Mouse (Mus musculus) CH12.LX (cell line): ENCODE data around the gene Kynu.

Experiments used
- CHD1 ChIP-seq: IDR thresholded peaks from 2 replicates; pipeline ENCODE4 v1.6.1; 2012; ENCODE audit warnings: low read depth, low read length, improper control_type of control experiment, inconsistent platforms
- CTCF ChIP-seq, 2 experiments: IDR thresholded peaks in 1 of 2; conservative IDR thresholded peaks in 1 of 2; 2 replicates each; pipeline ENCODE4 v1.5.1; 2011 to 2012; ENCODE audit warnings: low read depth in 2 of 2, low read length in 2 of 2, improper control_type of control experiment in 1 of 2, inconsistent platforms in 1 of 2, mild to moderate bottlenecking in 1 of 2, moderate library complexity in 1 of 2
- EP300 ChIP-seq: IDR thresholded peaks from 2 replicates; pipeline ENCODE4 v1.6.1; 2011; ENCODE audit warnings: low read length, improper control_type of control experiment
- HCFC1 ChIP-seq: IDR thresholded peaks from 2 replicates; pipeline ENCODE4 v1.6.1; 2012; ENCODE audit warnings: low read depth, mild to moderate bottlenecking, inconsistent platforms, low read length, improper control_type of control experiment
- JUN ChIP-seq: IDR thresholded peaks from 2 replicates; pipeline ENCODE4 v1.6.1; 2011; ENCODE audit warnings: low read depth, mild to moderate bottlenecking, low read length, improper control_type of control experiment, moderate library complexity; ENCODE audit not compliant: insufficient read depth
- KAT2A ChIP-seq: IDR thresholded peaks from 2 replicates; pipeline ENCODE4 v1.6.1; 2012; ENCODE audit warnings: low read length, improper control_type of control experiment, inconsistent platforms; ENCODE audit not compliant: insufficient replicate concordance
- NRF1 ChIP-seq: IDR thresholded peaks from 2 replicates; pipeline ENCODE4 v1.6.1; 2014; ENCODE audit warnings: low read depth, mild to moderate bottlenecking, inconsistent platforms, low read length, improper control_type of control experiment, moderate library complexity
- POLR2A ChIP-seq: IDR thresholded peaks from 2 replicates; pipeline ENCODE4 v1.6.1; 2011; ENCODE audit warnings: low read depth, mild to moderate bottlenecking, improper control_type of control experiment, low read length
- RAD21 ChIP-seq: IDR thresholded peaks from 2 replicates; pipeline ENCODE4 v1.6.1; 2011; ENCODE audit warnings: low read depth, mild to moderate bottlenecking, low read length, improper control_type of control experiment, moderate library complexity
- RCOR1 ChIP-seq: conservative IDR thresholded peaks from 2 replicates; pipeline ENCODE4 v1.6.1; 2012; ENCODE audit warnings: low read depth, mild to moderate bottlenecking, inconsistent platforms, low read length, improper control_type of control experiment
- TCF12 ChIP-seq: IDR thresholded peaks from 2 replicates; pipeline ENCODE4 v1.6.1; 2014; ENCODE audit warnings: low read depth, mild to moderate bottlenecking, inconsistent platforms, low read length, improper control_type of control experiment
- UBTF ChIP-seq: IDR thresholded peaks from 2 replicates; pipeline ENCODE4 v1.6.1; 2012; ENCODE audit warnings: low read depth, mild to moderate bottlenecking, inconsistent platforms, low read length, improper control_type of control experiment, moderate library complexity
- ZKSCAN1 ChIP-seq: IDR thresholded peaks from 2 replicates; pipeline ENCODE4 v1.6.1; 2012; ENCODE audit warnings: low read depth, inconsistent platforms, low read length, improper control_type of control experiment, borderline replicate concordance

GRCm38 (mm10) chr2:43727693-43728092 is 172.6 kb downstream of the Kynu start:
- no peak for TF ChIP-seq POLR2A
- TF ChIP-seq ZKSCAN1 = no peak
- TF ChIP-seq JUN = no peak
- TF ChIP-seq CTCF (conservative IDR thresholded peaks at IDR 0.05 in 1 of 2, IDR thresholded peaks at IDR 0.05 in 1 of 2; ENCODE audit: low read depth in 2 of 2, low read length in 2 of 2) = no peak
- no peak for TF ChIP-seq TCF12
- no peak for TF ChIP-seq HCFC1
- TF ChIP-seq UBTF = no peak
- TF ChIP-seq EP300 = no peak
- TF ChIP-seq RCOR1 = no peak
- TF ChIP-seq RAD21 = no peak
- no peak for TF ChIP-seq NRF1
- TF ChIP-seq CHD1 = no peak
- TF ChIP-seq KAT2A = no peak
